Mouse (Mus musculus): Measurements from ENCODE around the gene Dnase1l3. TPM values are rescaled to one million over a fixed set of nuclear protein-coding genes. Genes with fewer than 3 reads are reported as not detected.

Gene Dnase1l3
- total RNA-seq, 2 experiments from 2014 or later, result 0.10 TPM; not detected in 1

DNA sequence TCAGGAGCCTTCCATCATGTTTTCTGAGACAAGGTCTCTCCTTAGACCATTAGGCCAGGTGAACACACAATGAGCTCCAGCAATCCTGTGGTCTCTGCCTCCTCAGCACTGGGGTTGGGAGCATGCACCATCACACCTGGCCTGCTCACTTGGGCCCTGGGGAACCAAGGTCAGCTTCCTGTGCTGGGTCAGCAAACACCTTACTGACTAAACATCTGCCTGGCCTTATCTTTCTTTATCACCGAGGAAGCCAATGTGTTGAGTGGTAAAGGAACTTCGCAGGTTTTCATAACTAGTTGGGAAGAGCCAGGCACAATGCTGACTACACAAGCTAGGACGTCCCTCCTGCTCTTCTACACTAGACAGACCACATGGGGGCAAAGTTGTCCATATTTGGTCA, 4.4 kb downstream of the Dnase1l3 start:
- DNase-seq, result no peak
- intact Hi-C loops (cut with DNase I; ENCODE audit: low total_unique reads), result no loop called here

DNA sequence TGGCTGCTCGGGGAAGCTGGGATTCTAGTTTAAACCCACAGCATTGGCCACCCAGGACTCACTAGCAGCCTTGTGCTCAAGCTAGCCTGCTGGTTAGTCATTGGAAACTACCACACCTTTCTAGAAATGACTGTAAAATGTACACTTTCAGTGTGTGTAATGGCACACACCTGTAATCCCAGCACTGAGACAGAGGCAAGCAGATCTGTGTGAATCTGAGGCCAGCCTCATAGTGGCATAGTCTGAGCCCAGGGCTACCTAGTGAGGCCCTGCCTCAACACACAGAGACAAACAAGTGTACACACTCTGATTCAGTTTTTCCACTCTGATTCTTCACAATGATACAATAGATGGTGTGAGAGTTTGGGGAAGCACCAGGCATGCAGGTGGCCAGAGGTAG, 5.0 kb downstream of the Dnase1l3 start:
- intact Hi-C loops (cut with DNase I; ENCODE audit: low total_unique reads), result no loop called here
- no peak for DNase-seq

DNA sequence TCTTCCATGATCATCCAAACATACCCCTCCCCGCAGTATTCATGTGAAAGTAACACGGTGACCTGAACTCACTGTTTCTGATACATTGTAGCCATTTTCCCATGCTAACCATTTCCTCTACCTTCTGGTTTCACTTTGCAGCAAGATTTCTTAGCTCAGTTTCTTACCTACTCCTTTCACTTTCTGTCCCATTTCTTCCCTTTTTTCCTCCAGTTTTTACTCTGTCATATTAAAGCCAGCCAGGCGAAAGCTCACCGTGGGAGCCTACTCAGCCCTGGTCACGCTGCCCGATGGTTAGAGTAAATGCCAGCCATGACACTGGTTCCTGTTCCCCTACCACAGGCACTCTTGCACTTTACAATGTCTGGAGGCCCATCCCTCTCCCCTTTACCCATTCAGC, 7.5 kb downstream of the Dnase1l3 start:
- intact Hi-C loops (cut with DNase I; ENCODE audit: low total_unique reads), result no loop called here
- DNase-seq, result no peak

DNA sequence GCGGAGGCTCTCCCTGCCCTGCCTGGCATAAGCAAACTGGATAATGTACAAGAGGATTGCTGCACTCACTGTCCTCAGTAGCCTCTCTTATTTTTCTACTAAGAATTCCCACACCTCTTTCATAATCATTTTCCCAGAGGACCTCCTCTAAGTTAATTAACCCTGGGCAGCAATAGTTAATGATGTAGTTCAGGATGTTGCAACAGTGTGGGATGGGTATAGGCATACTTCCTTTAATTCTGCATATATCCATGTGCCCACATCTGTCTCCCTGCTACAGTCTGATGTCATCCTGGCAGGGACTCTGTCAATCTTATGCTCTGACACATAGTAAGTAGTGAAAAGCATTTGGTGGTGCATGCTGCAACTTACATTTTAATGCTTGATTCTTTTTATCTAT, 13.1 kb downstream of the Dnase1l3 start:
- intact Hi-C loops (cut with DNase I; ENCODE audit: low total_unique reads), result no loop called here
- DNase-seq, result no peak

DNA sequence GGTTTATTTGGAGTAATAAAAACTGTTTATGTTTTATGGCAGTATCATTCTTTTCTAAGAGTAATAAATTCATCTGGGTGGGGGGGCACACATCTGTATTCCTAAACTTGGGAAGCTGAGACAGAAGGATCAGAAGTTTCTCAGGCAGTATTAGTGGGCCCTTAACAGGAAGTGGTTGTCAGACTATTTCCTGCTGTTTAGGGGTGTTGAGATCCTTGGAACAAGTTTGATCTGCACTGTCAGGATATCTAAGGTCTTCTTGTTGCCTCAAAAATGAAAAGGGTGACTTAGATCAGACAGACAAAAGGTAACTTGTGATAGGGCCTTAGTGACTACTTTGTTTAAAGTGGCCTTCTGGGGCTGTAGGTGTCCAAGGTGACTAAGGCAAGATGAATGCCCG, 16.2 kb downstream of the Dnase1l3 start:
- no peak for DNase-seq
- intact Hi-C loops (cut with DNase I; ENCODE audit: low total_unique reads), result no loop called here

DNA sequence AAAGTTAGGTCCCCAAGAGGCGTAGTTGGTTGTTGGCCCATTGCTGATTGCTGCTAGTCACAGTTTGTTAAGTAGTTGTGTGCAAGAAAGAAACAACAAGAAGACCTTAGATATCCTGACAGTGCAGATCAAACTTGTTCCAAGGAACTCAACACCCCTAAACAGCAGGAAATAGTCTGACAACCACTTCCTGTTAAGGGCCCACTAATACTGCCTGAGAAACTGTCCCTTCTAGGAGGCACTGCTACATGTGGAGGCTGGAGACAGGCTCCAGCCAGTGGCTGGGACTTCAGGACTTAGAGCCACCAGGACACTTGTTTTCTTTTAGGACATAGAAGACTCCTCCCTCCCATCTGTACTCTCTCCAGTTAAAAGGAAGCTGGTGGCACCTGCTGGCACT, 16.9 kb downstream of the Dnase1l3 start:
- intact Hi-C loops (cut with DNase I; ENCODE audit: low total_unique reads), result no loop called here
- no peak for DNase-seq

DNA sequence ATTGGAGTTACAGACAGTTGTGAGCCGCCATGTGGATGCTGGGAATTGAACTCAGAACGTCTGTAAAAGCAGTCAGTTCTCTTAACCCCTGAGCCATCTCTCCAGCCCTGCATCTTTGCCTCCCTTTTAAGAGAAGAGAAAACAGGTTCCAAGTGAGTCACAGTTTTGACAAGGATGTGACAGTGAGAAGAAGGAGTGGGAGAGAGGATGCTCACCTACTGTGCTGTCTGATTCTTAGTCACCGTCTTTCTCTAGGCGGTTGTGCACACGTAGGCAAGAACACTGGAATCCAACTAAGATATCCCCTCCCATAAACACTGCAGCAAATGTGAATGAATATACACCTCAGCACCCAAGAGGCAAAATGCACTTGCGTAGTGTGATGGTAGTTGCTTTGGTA, 19.2 kb downstream of the Dnase1l3 start:
- no peak for DNase-seq

DNA sequence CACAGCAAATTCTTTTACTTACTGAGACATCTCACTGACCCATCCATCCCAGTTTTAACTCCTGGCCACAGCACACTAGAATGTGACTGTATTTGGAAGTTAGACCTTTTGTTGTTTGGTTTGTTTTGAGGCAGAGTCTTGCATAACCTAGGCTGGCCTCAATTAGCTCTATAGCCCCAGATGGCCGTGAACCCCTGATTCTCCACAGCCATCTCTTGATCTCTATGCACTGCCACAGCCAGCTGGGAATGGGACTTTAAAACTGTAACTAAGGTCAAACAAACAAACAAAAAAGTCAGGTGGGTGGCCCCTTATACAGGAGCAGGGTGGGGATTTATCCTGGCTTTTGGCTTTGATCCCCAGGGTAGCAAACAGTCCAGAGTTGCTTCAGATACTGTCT, 19.7 kb downstream of the Dnase1l3 start:
- DNase-seq, result no peak
- intact Hi-C loops (cut with DNase I; ENCODE audit: low total_unique reads), result no loop called here

More for the DNA sequence above, 19.2 kb downstream of the Dnase1l3 start:
- intact Hi-C loops (cut with DNase I; ENCODE audit: low total_unique reads), result no loop called here

DNA sequence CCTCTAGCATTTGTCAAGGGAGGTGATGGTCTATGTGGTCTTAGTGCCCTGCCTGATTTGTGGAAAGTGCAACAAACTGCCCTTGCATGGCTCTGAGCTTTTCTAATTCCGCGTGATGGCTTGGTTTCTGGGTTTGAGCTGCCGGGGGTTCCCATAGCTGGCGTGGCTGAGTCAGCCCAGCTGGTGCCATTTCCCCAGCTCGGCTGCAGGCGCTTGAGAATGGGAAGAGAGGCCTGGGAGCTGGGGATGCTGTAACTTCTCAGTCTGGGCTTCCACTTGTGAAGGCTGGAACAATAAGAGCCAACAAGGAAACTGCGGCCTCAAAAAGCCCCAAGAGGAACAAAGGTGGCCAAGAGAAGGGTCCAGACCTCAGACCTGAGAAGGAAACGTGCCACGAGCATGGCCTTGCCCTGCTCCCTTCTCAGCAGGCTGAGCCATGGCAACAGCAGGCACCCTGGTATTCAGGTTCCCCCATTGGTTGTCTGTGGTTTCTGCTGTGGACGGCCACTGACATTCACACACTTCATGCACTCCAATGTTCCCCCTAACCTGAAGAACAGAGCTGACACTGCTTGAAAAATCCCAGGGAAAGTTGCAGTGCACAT, 22.4 kb downstream of the Dnase1l3 start:
- intact Hi-C loops (cut with DNase I; ENCODE audit: low total_unique reads), result no loop called here
- DNase-seq, result no peak

DNA sequence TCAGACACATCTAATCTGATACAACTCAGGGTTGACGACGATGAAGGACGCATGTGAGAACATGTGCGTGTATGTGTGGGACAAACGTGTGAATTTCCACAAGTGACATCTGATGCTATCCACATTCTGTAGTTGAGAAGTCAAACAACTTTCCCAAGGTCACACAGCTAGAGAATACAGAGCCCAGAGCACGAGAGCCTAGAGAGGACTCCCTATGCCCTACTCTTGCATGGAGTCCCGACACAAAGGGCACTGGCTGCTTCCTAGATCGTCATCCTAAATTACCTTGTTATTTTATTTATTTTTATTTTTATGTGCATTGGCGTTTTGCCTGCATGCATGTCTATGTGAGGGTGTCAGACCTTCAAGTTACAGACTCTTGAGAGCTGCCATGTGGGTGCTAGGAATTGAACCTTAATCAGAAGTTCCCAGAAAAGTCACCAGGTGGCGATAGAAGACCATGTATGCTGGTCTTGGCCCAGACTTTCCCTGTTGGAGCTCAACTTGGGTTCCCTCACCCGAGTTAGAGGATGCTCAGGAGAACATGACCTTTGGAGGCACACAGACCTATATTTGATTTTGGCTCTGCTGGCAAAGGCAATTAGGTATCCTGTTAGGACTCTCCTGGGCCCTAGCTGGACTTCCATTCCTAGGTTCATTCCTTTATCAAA, 30.0 kb downstream of the Dnase1l3 start:
- intact Hi-C loops (cut with DNase I; ENCODE audit: low total_unique reads), result loop anchor here (10.0 kb wide), 1 partner anchor 190 kb away; no protein-coding TSS in a partner anchor
- peak; percentile 39 for DNase-seq

DNA sequence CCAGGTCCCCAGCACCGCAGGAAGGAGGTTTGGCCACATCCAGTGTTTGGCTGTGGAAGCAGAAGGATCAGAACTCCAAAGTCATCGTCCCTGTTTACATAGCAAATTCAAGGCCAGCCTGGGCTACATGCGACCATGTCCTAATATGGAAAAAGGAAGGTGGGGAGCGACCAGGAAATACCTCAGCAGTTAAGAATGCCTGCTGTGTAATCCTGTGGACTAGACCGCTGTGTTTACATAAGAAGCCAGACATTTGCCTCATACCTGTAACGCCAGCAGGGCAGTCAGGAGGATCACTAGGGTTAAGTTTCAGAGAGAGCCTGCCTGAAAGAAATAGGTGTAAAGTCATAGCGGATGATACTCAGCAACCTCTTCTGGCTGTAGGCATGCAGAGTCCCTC, 31.2 kb downstream of the Dnase1l3 start:
- intact Hi-C loops (cut with DNase I; ENCODE audit: low total_unique reads), result loop anchor here (10.0 kb wide), 1 partner anchor 192 kb away; no protein-coding TSS in a partner anchor
- no peak for DNase-seq

DNA sequence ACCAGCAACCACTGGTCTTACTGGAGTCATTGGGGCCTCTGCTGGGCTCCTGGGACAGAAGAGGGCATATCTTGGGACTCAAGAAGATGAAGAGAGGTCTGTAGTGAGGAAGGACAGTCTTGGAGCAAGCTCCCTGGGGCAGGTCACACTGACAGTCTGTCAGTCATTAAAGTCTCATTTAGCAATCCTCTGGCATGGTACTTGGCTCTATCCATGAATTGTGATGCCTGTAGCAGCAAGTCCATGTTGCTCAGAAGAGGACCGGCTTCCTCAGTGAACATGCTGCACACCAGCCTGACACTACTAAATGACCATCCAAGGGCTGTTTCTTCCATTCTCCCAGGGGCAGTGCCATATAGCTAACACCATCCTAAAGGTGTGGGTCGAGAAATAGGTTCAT, 31.7 kb downstream of the Dnase1l3 start:
- no peak for DNase-seq
- intact Hi-C loops (cut with DNase I; ENCODE audit: low total_unique reads), result loop anchor here (10.0 kb wide), 1 partner anchor 192 kb away; no protein-coding TSS in a partner anchor

DNA sequence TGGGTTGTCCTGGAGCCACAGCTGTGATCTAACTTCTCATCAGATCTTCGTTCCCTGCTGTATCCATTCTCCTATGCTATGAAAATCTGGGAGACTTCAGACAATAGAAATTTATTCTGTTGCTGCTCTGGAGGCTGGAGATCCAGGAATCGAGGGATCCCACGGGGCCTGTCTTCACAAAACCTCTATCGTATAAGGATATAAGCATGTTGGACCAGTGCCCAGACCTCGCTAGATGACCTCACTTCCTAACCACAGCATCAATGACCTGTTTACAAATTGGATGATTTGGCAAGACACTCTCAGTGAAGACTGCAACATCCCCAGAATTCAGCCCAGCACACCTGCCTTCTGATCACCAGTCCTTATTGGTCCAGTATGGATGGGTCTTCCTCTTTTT, 32.7 kb downstream of the Dnase1l3 start:
- no peak for DNase-seq
- intact Hi-C loops (cut with DNase I; ENCODE audit: low total_unique reads), result loop anchor here (10.0 kb wide), 1 partner anchor 193 kb away; no protein-coding TSS in a partner anchor

DNA sequence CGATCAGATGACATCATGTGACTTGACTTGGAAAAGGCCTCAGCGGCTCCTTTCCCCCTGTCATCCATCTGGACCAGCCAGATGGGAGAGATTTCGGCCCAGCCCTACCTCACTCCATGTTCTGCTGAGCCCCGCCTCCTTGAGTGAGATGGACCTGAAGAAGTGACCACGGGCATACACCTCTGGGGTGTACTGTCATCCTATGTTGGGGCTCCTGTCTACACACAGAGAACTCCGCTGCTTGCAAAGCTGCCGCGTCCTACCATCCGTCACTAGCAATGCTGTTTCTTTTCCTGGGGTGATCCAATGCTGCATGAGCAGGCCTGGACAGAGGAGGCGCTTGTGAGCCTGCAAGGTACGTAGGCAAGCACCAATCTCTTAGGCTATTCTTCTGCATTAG, 33.8 kb downstream of the Dnase1l3 start:
- intact Hi-C loops (cut with DNase I; ENCODE audit: low total_unique reads), result loop anchor here (10.0 kb wide), 1 partner anchor 194 kb away; no protein-coding TSS in a partner anchor
- DNase-seq, result no peak

DNA sequence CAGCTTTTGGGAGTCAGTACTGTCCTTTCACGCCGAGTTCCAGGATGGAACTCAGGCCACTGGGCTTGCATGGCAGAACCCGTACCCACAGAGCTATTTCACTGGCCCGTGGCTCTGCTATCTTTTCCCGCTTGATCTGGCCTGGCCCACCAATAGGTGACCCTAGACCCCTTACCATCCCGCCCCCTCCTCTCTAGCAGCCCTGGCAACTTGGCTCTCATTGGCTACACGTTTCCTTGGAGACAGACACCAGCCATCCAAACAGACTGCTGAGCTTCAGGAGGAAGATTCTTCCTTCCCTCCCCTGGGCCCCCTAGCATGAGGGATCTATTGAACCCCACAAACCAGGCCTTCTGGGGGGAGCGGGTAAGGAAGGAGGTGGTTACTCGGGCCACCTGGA, 37.3 kb downstream of the Dnase1l3 start, which contains the start of gene Gm45521:
Gm45521 (plus strand) TSS at position 240 of the 400 bp plus-strand sequence.
- intact Hi-C loops (cut with DNase I; ENCODE audit: low total_unique reads), result no loop called here
- no peak for DNase-seq

DNA sequence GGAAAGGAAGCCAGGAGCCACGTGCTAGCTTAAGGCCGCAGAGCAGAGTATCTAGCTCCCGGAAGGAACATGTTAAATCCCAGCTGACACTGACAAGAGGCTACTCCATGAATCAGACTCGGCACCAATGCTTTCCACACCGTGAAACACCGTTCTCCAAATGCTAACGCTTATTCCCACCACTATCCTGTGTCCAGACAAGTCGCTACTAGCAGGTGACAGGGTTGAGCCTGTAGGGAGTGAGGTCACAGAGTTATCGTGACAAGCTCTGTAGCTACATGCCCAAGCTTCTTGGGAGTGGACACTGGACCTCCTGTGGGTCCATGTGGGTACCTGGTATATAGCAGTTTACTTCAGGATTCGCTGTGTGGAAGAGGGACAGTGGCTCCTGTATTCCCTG, 37.9 kb downstream of the Dnase1l3 start:
- no peak for DNase-seq
- intact Hi-C loops (cut with DNase I; ENCODE audit: low total_unique reads), result no loop called here

DNA sequence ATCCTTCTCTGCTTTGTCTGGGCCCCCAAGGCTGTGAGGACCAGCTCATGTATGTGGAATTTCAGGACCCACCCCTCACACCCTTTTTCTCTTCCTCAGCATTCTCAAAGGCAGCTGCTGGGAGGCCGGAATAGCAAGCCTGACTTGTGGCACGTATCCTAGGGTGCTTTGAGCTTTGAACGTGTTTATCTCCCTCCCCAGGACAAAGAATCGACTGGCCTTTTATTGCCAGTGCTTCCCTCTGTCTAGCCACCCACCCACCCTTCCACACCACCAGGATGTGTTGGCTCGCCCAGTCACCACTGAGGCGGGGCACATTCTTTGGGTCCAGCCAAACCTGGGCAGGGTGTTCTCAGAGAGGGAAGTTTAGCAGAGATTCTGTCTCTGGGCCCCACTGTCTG, 40.3 kb downstream of the Dnase1l3 start:
- DNase-seq, result no peak
- intact Hi-C loops (cut with DNase I; ENCODE audit: low total_unique reads), result no loop called here

DNA sequence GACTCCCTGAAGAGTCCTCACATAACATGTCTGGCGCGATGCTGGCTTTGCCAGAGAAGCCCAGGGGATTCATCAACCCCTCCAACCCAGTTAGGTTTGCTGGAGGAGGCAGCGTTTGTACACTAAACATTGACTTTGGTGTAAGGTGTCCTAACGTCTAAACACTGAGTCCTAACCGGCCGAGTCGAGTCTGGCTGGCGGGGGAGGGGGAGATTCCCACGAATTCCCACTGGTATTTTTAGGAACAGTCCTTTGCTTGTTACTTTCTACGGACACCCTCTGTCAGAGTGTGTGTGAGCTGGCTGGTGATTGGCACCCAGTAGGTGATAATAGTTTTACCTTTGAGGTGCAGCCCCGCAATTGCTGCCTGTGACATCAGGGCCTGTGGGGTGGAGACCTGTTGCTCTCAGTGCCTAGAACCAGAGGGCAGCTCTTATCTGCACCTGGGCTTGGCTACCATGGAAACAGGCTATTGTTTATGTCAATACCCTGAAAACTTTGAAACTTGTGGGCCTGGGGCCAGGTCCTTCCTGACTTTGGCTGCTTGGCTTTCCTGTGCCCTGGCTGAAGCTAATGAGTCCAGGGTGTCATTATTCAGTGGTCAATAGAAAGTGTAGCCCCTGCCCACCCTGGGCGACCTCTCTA, 41.6 kb downstream of the Dnase1l3 start:
- intact Hi-C loops (cut with DNase I; ENCODE audit: low total_unique reads), result no loop called here
- peak; percentile 35 for DNase-seq

DNA sequence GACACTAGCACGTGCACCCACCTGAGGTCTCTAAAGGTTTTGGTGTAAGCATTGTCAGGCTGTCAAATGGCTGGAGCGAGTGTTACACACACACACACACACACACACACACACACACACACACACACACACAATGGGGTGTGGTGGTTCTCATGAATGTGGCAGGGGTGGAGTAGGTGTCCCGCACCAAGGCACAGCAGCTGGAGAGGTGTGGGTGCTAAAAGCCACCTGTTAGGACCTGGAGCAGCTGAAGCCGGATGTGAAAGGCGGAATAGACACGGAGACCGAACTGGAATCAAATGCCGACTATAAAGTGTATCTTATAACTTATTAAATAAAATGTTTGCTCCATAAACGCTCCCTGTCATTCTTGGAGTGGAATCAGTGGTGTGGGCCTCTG, 43.1 kb downstream of the Dnase1l3 start:
- intact Hi-C loops (cut with DNase I; ENCODE audit: low total_unique reads), result no loop called here
- DNase-seq, result no peak

DNA sequence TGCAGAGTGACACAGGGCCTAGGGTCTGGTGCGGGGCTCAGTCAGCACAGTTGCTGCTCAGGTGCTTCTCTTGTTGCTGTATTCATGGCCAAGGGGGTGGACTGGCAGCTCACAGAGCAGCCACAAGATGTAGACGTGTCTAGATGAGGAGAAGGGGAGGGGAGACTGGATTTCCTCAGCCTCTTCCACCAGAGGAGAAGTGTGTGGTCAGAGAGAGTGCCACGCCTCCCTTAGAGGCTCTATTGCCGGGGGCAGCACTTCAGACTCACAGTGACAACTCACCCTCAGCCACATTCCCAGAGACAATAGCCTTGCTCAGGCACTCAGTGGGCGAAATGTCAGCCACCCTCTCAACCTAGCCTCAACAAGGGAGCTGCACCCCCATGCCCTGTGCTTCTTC, 49.1 kb downstream of the Dnase1l3 start:
- intact Hi-C loops (cut with DNase I; ENCODE audit: low total_unique reads), result loop anchor here (5.0 kb wide), 1 partner anchor 128 kb away; the partner anchor contains the start of gene Flnb

More for the DNA sequence above, 49.1 kb downstream of the Dnase1l3 start:
- DNase-seq, result no peak
